In the genomic region with DNA sequence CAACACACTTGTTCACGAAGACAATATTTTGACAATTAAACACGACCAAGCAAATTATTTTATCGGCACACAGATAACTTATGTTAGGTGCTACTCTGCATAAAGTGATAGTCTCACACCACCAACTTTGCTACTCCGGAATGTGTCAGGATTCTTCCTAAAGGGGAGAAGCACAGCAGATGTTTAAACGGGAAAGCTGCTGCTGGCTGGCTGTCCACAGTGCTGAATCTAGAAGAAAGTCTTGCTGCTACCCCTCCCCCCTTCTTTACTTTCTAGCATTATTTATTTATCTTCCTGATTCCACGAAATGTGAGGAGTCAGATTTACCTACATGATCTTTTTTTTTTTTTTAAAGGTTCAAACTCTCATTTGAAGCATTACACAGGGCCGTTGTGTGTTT, we compare ENCODE assay signal across 23 mouse cellular contexts. TPM values are rescaled to one million over a fixed set of nuclear protein-coding genes. Genes with fewer than 3 reads are reported as not detected.
DNase-seq lines count a peak whose midpoint lies in the region; ATAC-seq and TF ChIP-seq lines count a peak whose summit lies in the region.
"Had no signal": no experiment of that assay in that cellular context is flagged by ENCODE, and none has a peak within 500 bp of the region (broad histone marks: within the 10 kb centered on the region; RNA-seq: fewer than 3 reads in every experiment).

No protein-coding gene starts in this region.

- no peak overlapping the region for H3K4me3 ChIP-seq in intestine, embryonic 14.5 days (ENCODE audit: low read depth, low read length)
- no peak overlapping the region for H3K4me3 ChIP-seq in intestine, embryonic 16.5 days (ENCODE audit: low read length)
- H3K4me3 ChIP-seq in lung, embryonic 16.5 days (ENCODE audit: low read length) = no peak overlapping the region
- H3K4me3 ChIP-seq in lung, adult 2 months (replicated peaks; ENCODE audit: extremely low read depth, low read depth, low read length) = no peak overlapping the region
- H3K4me3 ChIP-seq in limb, embryonic 13.5 days = no peak overlapping the region
- H3K4me3 ChIP-seq: forebrain, embryonic 10.5 days; heart, adult 2 months; heart, embryonic 15.5 days; neural tube, embryonic 12.5 days; stomach, embryonic 15.5 days had no signal

- no peak for DNase-seq in intestine, embryonic 14.5 days (ENCODE audit: low spot score)
- DNase-seq in lung, adult 2 months = no peak
- DNase-seq in embryo, embryonic 11 days = peak; percentile 31
- DNase-seq in gastrocnemius, adult 8-10 months (ENCODE audit: low spot score in 2 of 2) = no peak
- DNase-seq in adrenal gland, adult 18-20 months (ENCODE audit: low spot score in 2 of 2) = no peak
- DNase-seq: cerebellum, adult 9-10 months; gastrocnemius, postnatal 14 days; heart, adult 2 months; kidney, postnatal 36 days; layer of hippocampus, adult 9-11 months; liver; liver, postnatal 0 days; thymus, postnatal 14 days had no signal

- no peaks in the 10 kb centered on the region for H3K27me3 ChIP-seq in intestine, embryonic 14.5 days (replicated peaks; ENCODE audit: control insufficient read depth, insufficient read depth, low read length)
- no peaks in the 10 kb centered on the region for H3K27me3 ChIP-seq in intestine, embryonic 16.5 days (replicated peaks; ENCODE audit: control insufficient read depth, insufficient read depth, low read length)
- no peaks in the 10 kb centered on the region for H3K27me3 ChIP-seq in lung, embryonic 16.5 days (ENCODE audit: control insufficient read depth, insufficient read depth, low read depth, low read length)
- no peaks in the 10 kb centered on the region for H3K27me3 ChIP-seq in limb, embryonic 13.5 days
- H3K27me3 ChIP-seq: heart, embryonic 15.5 days; neural tube, embryonic 12.5 days; Patski; stomach, embryonic 15.5 days had no signal

- 0 out of 2 replicates have a peak, but pooled peaks cover 3% of the 10 kb centered on the region for H3K4me1 ChIP-seq in intestine, embryonic 14.5 days (replicated peaks; ENCODE audit: control insufficient read depth, insufficient read depth, low read length)
- no peaks in the 10 kb centered on the region for H3K4me1 ChIP-seq in intestine, embryonic 16.5 days (ENCODE audit: control insufficient read depth, insufficient read depth, low read length)
- no peaks in the 10 kb centered on the region for H3K4me1 ChIP-seq in lung, embryonic 16.5 days (replicated peaks; ENCODE audit: control insufficient read depth, insufficient read depth, low read length)
- no peaks in the 10 kb centered on the region for H3K4me1 ChIP-seq in lung, adult 2 months (ENCODE audit: control insufficient read depth, insufficient read depth, low read length)
- no peaks in the 10 kb centered on the region for H3K4me1 ChIP-seq in limb, embryonic 13.5 days
- H3K4me1 ChIP-seq: forebrain, embryonic 10.5 days; heart, embryonic 15.5 days; neural tube, embryonic 12.5 days; stomach, embryonic 15.5 days had no signal

- no peak for TF ChIP-seq POLR2A in lung, adult 2 months (IDR thresholded peaks at IDR 0.05; ENCODE audit: borderline replicate concordance, extremely low read depth, low read depth, low read length)

- 29% methylated on average over 7 of the region's 7 CpGs for WGBS in intestine, embryonic 14.5 days
- 30% methylated on average over 7 of the region's 7 CpGs for WGBS in intestine, embryonic 16.5 days
- 21% methylated on average over 7 of the region's 7 CpGs for WGBS in lung, embryonic 16.5 days
- 22% methylated on average over 7 of the region's 7 CpGs for WGBS in lung, adult 2 months
- 31% methylated on average over 7 of the region's 7 CpGs for WGBS in limb, embryonic 13.5 days

- peak overlapping the region; percentile 13; the same call in 1 of the 2 replicates for H3K4me2 ChIP-seq in intestine, embryonic 14.5 days (ENCODE audit: low read length)
- no peak overlapping the region for H3K4me2 ChIP-seq in intestine, embryonic 16.5 days (ENCODE audit: low read depth, low read length)
- H3K4me2 ChIP-seq in lung, embryonic 16.5 days (ENCODE audit: low read depth, low read length) = peak overlapping the region; percentile 27; the same call in 1 of the 2 replicates
- H3K4me2 ChIP-seq in limb, embryonic 13.5 days (replicated peaks) = 0 out of 2 replicates have a peak overlapping the region, but pooled peaks have one; percentile 9
- H3K4me2 ChIP-seq: heart, embryonic 15.5 days; neural tube, embryonic 12.5 days; stomach, embryonic 15.5 days had no signal

- H3K36me3 ChIP-seq in intestine, embryonic 14.5 days (ENCODE audit: control insufficient read depth, insufficient read depth, low read length) = no peaks in the 10 kb centered on the region
- H3K36me3 ChIP-seq in intestine, embryonic 16.5 days (ENCODE audit: control insufficient read depth, insufficient read depth, low read length) = no peaks in the 10 kb centered on the region
- no peaks in the 10 kb centered on the region for H3K36me3 ChIP-seq in lung, embryonic 16.5 days (ENCODE audit: control insufficient read depth, insufficient read depth, low read length)
- no peaks in the 10 kb centered on the region for H3K36me3 ChIP-seq in limb, embryonic 13.5 days
- H3K36me3 ChIP-seq: forebrain, embryonic 10.5 days; heart, embryonic 15.5 days; neural tube, embryonic 12.5 days; stomach, embryonic 15.5 days had no signal

- no peak for ATAC-seq in intestine, embryonic 14.5 days (replicated peaks; ENCODE audit: low FRiP score, low TSS enrichment, low read depth)
- no peak for ATAC-seq in intestine, embryonic 16.5 days
- no peak for ATAC-seq in lung, embryonic 16.5 days (ENCODE audit: low read depth)
- no peak for ATAC-seq in limb, embryonic 13.5 days (ENCODE audit: low FRiP score, low read depth)
- ATAC-seq: liver, postnatal 0 days; midbrain, embryonic 16.5 days; Patski had no signal

- H3K9me3 ChIP-seq in intestine, embryonic 14.5 days (ENCODE audit: control insufficient read depth, low read length) = no peaks in the 10 kb centered on the region
- H3K9me3 ChIP-seq in intestine, embryonic 16.5 days (ENCODE audit: control insufficient read depth, low read length) = no peaks in the 10 kb centered on the region
- H3K9me3 ChIP-seq in lung, embryonic 16.5 days (ENCODE audit: control insufficient read depth, low read length) = no peaks in the 10 kb centered on the region
- no peaks in the 10 kb centered on the region for H3K9me3 ChIP-seq in limb, embryonic 13.5 days
- H3K9me3 ChIP-seq: forebrain, embryonic 10.5 days; heart, embryonic 15.5 days; neural tube, embryonic 12.5 days; stomach, embryonic 15.5 days had no signal

- no peak for TF ChIP-seq CTCF in lung, adult 2 months (IDR thresholded peaks at IDR 0.05; ENCODE audit: insufficient read depth, low read length)

- no peak overlapping the region for H3K9ac ChIP-seq in intestine, embryonic 14.5 days (ENCODE audit: low read length)
- H3K9ac ChIP-seq in intestine, embryonic 16.5 days (ENCODE audit: low read depth, low read length) = no peak overlapping the region
- H3K9ac ChIP-seq in lung, embryonic 16.5 days (ENCODE audit: low read length) = no peak overlapping the region
- no peak overlapping the region for H3K9ac ChIP-seq in limb, embryonic 13.5 days
- H3K9ac ChIP-seq: heart, embryonic 15.5 days; liver, postnatal 0 days; neural tube, embryonic 12.5 days; stomach, embryonic 15.5 days had no signal

- H3K27ac ChIP-seq in intestine, embryonic 14.5 days (ENCODE audit: low read depth) = no peak overlapping the region
- H3K27ac ChIP-seq in intestine, embryonic 16.5 days (ENCODE audit: low read length) = no peak overlapping the region
- no peak overlapping the region for H3K27ac ChIP-seq in lung, embryonic 16.5 days (ENCODE audit: low read length)
- no peak overlapping the region for H3K27ac ChIP-seq in limb, embryonic 13.5 days
- H3K27ac ChIP-seq: forebrain, embryonic 10.5 days; heart, adult 2 months; heart, embryonic 15.5 days; neural tube, embryonic 12.5 days; stomach, embryonic 15.5 days had no signal

RNA-seq across cellular contexts. Expression of a gene that starts 23.6 kb away (rescaled TPM):
- 1.6 and 2.3 TPM in 2 replicates for polyA plus RNA-seq in intestine, embryonic 14.5 days (2014; fragmentation: Nextera tagmentation; extraction: Ambion mirVana)
- 1.5 TPM in 2 replicates for polyA plus RNA-seq in intestine, embryonic 16.5 days (2015; fragmentation: Nextera tagmentation; extraction: Ambion mirVana)
- polyA plus RNA-seq in lung, embryonic 16.5 days (2015; fragmentation: Nextera tagmentation; extraction: Ambion mirVana) = 25.0 and 25.4 TPM in 2 replicates
- polyA plus RNA-seq in lung, adult 2 months (2012; rRNA removed) = 17.5 and 23.6 TPM in 2 replicates
- polyA plus RNA-seq in limb, embryonic 13.5 days (2015; fragmentation: Nextera tagmentation; extraction: Ambion mirVana) = 5.5 TPM in 2 replicates
- under 1 TPM; 0.16 to 0.34 (median 0.24) TPM for total RNA-seq in gastrocnemius, adult 8-10 months (2022)
- under 1 TPM; 0.40 to 0.99 TPM for total RNA-seq in adrenal gland, adult 18-20 months (2021)
- total RNA-seq: megakaryocyte progenitor cell, adult 5-6 weeks had no signal
